ENCODE assay signal across 8 mouse cellular contexts in the genomic region with DNA sequence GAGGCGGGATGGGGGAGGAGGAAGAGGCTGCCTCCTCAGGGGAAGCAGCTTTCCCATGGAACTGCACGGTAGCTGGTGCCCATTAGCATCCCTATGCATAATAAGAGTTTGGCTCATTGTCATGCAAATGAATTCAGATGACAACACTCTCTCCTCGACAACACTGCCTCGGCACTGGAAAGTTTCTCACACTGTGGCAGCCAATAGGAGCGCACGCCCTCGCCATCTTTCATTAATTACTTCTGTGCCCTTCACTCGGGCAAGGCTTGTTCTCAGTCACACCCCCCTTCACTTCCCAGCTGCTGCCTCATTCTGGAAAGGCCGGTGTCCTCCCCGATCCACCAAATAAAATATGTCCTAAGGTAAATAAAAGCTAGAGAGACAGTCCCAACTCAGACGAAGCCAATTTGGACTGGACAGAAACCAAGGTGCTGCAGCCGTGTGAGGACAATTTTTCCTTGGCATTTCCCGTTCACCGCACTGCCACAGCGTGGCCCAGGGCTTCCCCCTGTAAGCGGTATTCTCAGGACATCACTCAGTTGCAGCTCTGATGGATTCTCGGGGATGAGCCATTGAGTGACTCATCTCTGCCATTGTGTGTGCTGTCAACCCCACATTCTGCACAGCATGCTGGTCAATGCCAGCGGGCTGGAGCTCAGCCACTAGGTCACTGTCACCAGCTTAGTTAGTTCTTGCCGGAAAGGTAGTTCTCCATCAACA. TPM values are rescaled to one million over a fixed set of nuclear protein-coding genes. Genes with fewer than 3 reads are reported as not detected.
A peak's percentile ranks its signal among the peaks of the same experiment; 100 is the strongest.
DNase-seq lines count a peak whose midpoint lies in the region; ATAC-seq and TF ChIP-seq lines count a peak whose summit lies in the region.

No protein-coding gene starts in this region.

- no peak overlapping the region for H3K27ac ChIP-seq in heart, embryonic 13.5 days (replicated peaks)
- peak overlapping the region; percentile 84 for H3K27ac ChIP-seq in hindbrain, embryonic 13.5 days
- H3K27ac ChIP-seq in midbrain, postnatal 0 days (ENCODE audit: low read depth, low read length): peak overlapping the region; percentile 67

- ATAC-seq in heart, embryonic 13.5 days (ENCODE audit: extremely low read depth, insufficient number of reproducible peaks, low FRiP score, low TSS enrichment): no peak
- ATAC-seq in hindbrain, embryonic 13.5 days (ENCODE audit: low FRiP score): peak; percentile 92
- peak; percentile 88 for ATAC-seq in midbrain, postnatal 0 days (ENCODE audit: low FRiP score)
- no peak for ATAC-seq in granulocyte monocyte progenitor cell, adult 5-6 weeks (replicated peaks; ENCODE audit: poor library complexity, severe bottlenecking)

- H3K4me1 ChIP-seq in heart, embryonic 13.5 days: peaks cover 14% of the 10 kb centered on the region
- peaks cover 38% of the 10 kb centered on the region for H3K4me1 ChIP-seq in hindbrain, embryonic 13.5 days (replicated peaks)
- peaks cover 10% of the 10 kb centered on the region for H3K4me1 ChIP-seq in midbrain, postnatal 0 days (ENCODE audit: insufficient read depth, low read length)

- H3K4me2 ChIP-seq in heart, embryonic 13.5 days: peak overlapping the region; percentile 73
- H3K4me2 ChIP-seq in hindbrain, embryonic 13.5 days: peak overlapping the region; percentile 55
- H3K4me2 ChIP-seq in midbrain, postnatal 0 days (ENCODE audit: low read depth, low read length, poor library complexity, severe bottlenecking): peak overlapping the region; percentile 47

- peaks cover 59% of the 10 kb centered on the region for H3K27me3 ChIP-seq in heart, embryonic 13.5 days (replicated peaks)
- 0 out of 2 replicates have a peak, but pooled peaks cover 4% of the 10 kb centered on the region for H3K27me3 ChIP-seq in hindbrain, embryonic 13.5 days
- H3K27me3 ChIP-seq in midbrain, postnatal 0 days (ENCODE audit: insufficient read depth, low read length): no peaks in the 10 kb centered on the region

- DNase-seq in heart, adult 11 months: no peak
- DNase-seq in cerebellum, postnatal 36 days: peak; percentile 16 to 22
- peak; percentile 59 for DNase-seq in left cerebral cortex, adult 11 months (ENCODE audit: low spot score)
- peak; percentile 93 for DNase-seq in midbrain, postnatal 0 days (ENCODE audit: low spot score)
- no peak for DNase-seq in T-cell, adult 2 months (ENCODE audit: low spot score)

- H3K36me3 ChIP-seq in heart, embryonic 13.5 days: no peaks in the 10 kb centered on the region
- H3K36me3 ChIP-seq in hindbrain, embryonic 13.5 days: no peaks in the 10 kb centered on the region
- H3K36me3 ChIP-seq in midbrain, postnatal 0 days (ENCODE audit: insufficient read depth, low read length): no peaks in the 10 kb centered on the region

- peak overlapping the region; percentile 54 for H3K9ac ChIP-seq in heart, embryonic 13.5 days
- peak overlapping the region; percentile 51 for H3K9ac ChIP-seq in hindbrain, embryonic 13.5 days
- 0 out of 2 replicates have a peak overlapping the region, but pooled peaks have one; percentile 19 for H3K9ac ChIP-seq in midbrain, postnatal 0 days (replicated peaks; ENCODE audit: low read length, poor library complexity, severe bottlenecking)

- 5% methylated on average over 19 of the region's 19 CpGs for WGBS in heart, embryonic 13.5 days
- under 1% methylated on average over 19 of the region's 19 CpGs for WGBS in hindbrain, embryonic 13.5 days
- WGBS in midbrain, postnatal 0 days: 3% methylated on average over 19 of the region's 19 CpGs

- peak overlapping the region; percentile 46 for H3K4me3 ChIP-seq in heart, embryonic 13.5 days
- peak overlapping the region; percentile 27 for H3K4me3 ChIP-seq in hindbrain, embryonic 13.5 days
- peak overlapping the region; percentile 24 for H3K4me3 ChIP-seq in midbrain, postnatal 0 days (ENCODE audit: low read depth, low read length)

- TF ChIP-seq CTCF in midbrain, postnatal 0 days (IDR thresholded peaks at IDR 0.05): no peak

- no peaks in the 10 kb centered on the region for H3K9me3 ChIP-seq in heart, embryonic 13.5 days
- H3K9me3 ChIP-seq in hindbrain, embryonic 13.5 days: no peaks in the 10 kb centered on the region
- no peaks in the 10 kb centered on the region for H3K9me3 ChIP-seq in midbrain, postnatal 0 days (ENCODE audit: low read length)

RNA-seq across cellular contexts. Expression of a gene that starts 29.3 kb away (rescaled TPM):
- polyA plus RNA-seq in heart, embryonic 13.5 days (2015; fragmentation: Nextera tagmentation; extraction: Ambion mirVana): 25.6 and 27.8 TPM in 2 replicates
- 54.7 and 66.4 TPM in 2 replicates for polyA plus RNA-seq in hindbrain, embryonic 13.5 days (2015; fragmentation: Nextera tagmentation; extraction: Ambion mirVana)
- total RNA-seq in midbrain, postnatal 0 days (2014; rRNA removed): 10.4 TPM in 2 replicates
- 35.4 and 36.5 TPM in 2 replicates for polyA plus RNA-seq in midbrain, postnatal 0 days (2015; fragmentation: Nextera tagmentation; extraction: Ambion mirVana)
- not detected in 2 replicates for total RNA-seq in granulocyte monocyte progenitor cell, adult 5-6 weeks (2014; fragmentation: Nextera tagmentation)
- not detected in 2 replicates for total RNA-seq in granulocyte monocyte progenitor cell, adult 5-6 weeks (2017)

Comparison
In these comparisons a context has a peak if more than half of its experiments do, and no peak if none do; other contexts are left out.
1. ATAC-seq: peak in hindbrain, embryonic 13.5 days (single experiment) and midbrain, postnatal 0 days (single experiment); none in heart, embryonic 13.5 days (single experiment) and granulocyte monocyte progenitor cell, adult 5-6 weeks (single experiment).
2. DNase-seq: peak in cerebellum, postnatal 36 days (2 of 2), left cerebral cortex, adult 11 months (single experiment) and midbrain, postnatal 0 days (single experiment); none in heart, adult 11 months (single experiment) and T-cell, adult 2 months (single experiment).
3. Peak in every context shown above with its lines, with median percentiles within 50 percentile points of each other: H3K4me2 ChIP-seq, H3K4me3 ChIP-seq and H3K9ac ChIP-seq.